Mouse (Mus musculus): ENCODE measurements around the gene Map1a. TPM values are rescaled to one million over a fixed set of nuclear protein-coding genes. Genes with fewer than 3 reads are reported as not detected.

Map1a gene
- polyA plus RNA-seq (2014; fragmentation: Nextera tagmentation; extraction: Ambion mirVana): 7.3 and 7.7 TPM in 2 replicates

DNA sequence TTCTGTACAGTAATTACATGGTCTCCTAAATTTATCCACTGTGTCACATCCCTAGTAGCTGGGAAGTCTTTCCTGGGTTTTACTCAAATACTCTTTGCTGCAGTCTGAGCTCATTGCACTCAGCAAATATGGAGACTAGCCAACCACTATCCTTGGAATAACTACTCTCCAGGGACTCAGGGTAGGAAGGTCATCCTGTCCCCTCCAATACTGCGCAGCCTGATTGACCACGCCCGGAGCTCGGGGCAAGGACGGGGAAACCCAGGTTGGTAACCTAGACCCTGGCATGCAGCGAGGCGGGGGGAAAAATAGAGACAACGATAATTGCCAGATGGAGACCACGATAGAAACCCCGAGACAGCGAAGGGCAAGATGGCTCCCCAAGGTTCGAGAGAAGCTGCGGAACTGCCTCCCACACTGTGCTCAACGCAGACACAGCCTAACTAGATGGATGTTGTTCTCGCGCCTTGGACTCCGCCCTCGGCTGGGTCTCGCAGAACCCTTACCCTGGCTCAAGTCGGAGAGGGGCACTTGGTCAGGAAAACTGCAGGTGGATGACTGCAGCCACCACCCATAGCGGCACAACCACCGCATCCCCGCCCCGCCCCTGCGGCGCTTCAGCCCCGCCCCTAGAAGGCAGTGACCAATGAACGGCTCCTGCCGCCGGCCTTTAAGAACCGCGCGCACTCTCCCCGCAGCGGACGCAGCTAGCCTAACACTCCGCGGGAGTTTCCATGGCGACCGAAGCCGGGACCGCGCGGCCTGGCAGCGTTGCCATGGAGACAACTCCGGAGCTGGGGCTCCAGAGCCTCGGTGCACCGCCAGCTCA lies at the start of gene Map1a:
Map1a (plus strand) TSS at position 700 of the 829 bp plus-strand sequence.
- peak within 1 kb of the TSS; percentile 70 for H3K9ac ChIP-seq (ENCODE audit: low read length)
- under 1% methylated on average over 48 of the region's 48 CpGs for WGBS
- peak within 1 kb of the TSS; percentile 95 for H3K4me2 ChIP-seq (ENCODE audit: low read length)
- peak within 1 kb of the TSS; percentile 62 to 69 for H3K4me3 ChIP-seq (ENCODE audit: control insufficient read depth in 1 of 2, insufficient read depth in 1 of 2, low read depth in 1 of 2, low read length in 2 of 2)
- H3K9me3 ChIP-seq (ENCODE audit: control insufficient read depth, low read length): no peaks in the 10 kb centered on the region
- peak; percentile 90 for ATAC-seq (ENCODE audit: insufficient number of reproducible peaks, insufficient read depth, low FRiP score, low read depth)
- H3K36me3 ChIP-seq (ENCODE audit: control insufficient read depth, insufficient read depth, low read length): no peaks in the 10 kb centered on the region
- peaks cover 13% of the 10 kb centered on the region; the same call in 1 of the 2 replicates for H3K27me3 ChIP-seq (ENCODE audit: control insufficient read depth, insufficient read depth, low read length)
- 0 out of 4 replicates have a peak within 1 kb of the TSS, but pooled peaks of 1 of the 2 experiments have one; percentile 46 for H3K27ac ChIP-seq (replicated peaks in 1 of 2; ENCODE audit: control insufficient read depth in 1 of 2, insufficient read depth in 1 of 2, low read depth in 2 of 2, low read length in 2 of 2)
- H3K4me1 ChIP-seq (ENCODE audit: control insufficient read depth in 2 of 2, insufficient read depth in 2 of 2, low read length in 2 of 2): peaks cover 11 to 12% of the 10 kb centered on the region in 2 experiments

DNA sequence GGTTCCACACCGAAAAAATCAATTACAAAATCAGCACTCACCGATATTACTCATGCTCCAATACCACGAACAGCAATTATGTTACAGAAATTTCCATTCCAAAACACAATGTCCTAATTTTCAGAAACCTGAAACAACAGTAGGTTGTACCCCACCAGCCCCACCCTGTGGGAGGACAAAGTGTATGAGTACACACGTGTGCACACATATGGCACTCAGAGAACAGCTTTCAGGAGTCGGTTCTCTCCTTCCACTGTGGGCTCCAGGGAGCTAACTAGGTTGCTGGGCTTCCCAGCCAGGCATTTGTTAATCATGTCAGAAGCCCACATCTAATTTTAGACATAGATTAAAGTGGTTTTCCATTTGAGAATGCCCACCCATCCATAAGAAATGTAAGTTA lies 45.3 kb upstream of the Map1a start:
- H3K4me1 ChIP-seq (ENCODE audit: control insufficient read depth in 2 of 2, insufficient read depth in 2 of 2, low read length in 2 of 2): no peaks in the 10 kb centered on the region; a peak in 1 of 4 replicates
- peaks cover 82% of the 10 kb centered on the region for H3K36me3 ChIP-seq (ENCODE audit: control insufficient read depth, insufficient read depth, low read length)
- no peak for ATAC-seq (ENCODE audit: insufficient number of reproducible peaks, insufficient read depth, low FRiP score, low read depth)
- H3K27me3 ChIP-seq (ENCODE audit: control insufficient read depth, insufficient read depth, low read length): no peaks in the 10 kb centered on the region
- H3K4me2 ChIP-seq (ENCODE audit: low read length): no peak overlapping the region
- no peaks in the 10 kb centered on the region for H3K9me3 ChIP-seq (ENCODE audit: control insufficient read depth, low read length)
- H3K27ac ChIP-seq (replicated peaks in 1 of 2; ENCODE audit: control insufficient read depth in 1 of 2, insufficient read depth in 1 of 2, low read depth in 2 of 2, low read length in 2 of 2): no peak overlapping the region
- no peak overlapping the region for H3K9ac ChIP-seq (ENCODE audit: low read length)
- H3K4me3 ChIP-seq (ENCODE audit: control insufficient read depth in 1 of 2, insufficient read depth in 1 of 2, low read depth in 1 of 2, low read length in 2 of 2): no peak overlapping the region
- 82% methylated on average over 5 of the region's 5 CpGs for WGBS

DNA sequence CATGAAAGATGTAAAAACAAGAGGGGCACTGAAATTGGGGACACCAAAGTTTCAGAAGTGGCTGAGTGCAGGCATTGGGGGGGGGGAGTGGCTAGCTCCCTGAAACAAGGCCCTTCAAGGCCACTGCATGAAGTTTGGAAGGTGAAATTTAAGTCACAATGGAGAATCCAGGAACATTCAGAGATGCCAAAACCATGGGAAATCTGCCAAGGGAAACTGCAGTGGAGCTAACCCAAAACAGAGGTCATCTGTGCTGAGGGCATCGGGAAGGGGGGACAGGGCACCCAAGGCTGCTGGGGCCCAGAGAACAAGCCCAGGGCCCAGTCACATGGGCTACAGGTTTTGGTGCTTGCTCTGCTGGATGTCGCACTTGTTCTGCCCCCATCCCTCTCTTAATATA lies 39.6 kb upstream of the Map1a start:
- no peaks in the 10 kb centered on the region for H3K4me1 ChIP-seq (ENCODE audit: control insufficient read depth in 2 of 2, insufficient read depth in 2 of 2, low read length in 2 of 2)
- H3K36me3 ChIP-seq (ENCODE audit: control insufficient read depth, insufficient read depth, low read length): peaks cover 96% of the 10 kb centered on the region
- no peaks in the 10 kb centered on the region for H3K9me3 ChIP-seq (ENCODE audit: control insufficient read depth, low read length)
- H3K4me2 ChIP-seq (ENCODE audit: low read length): no peak overlapping the region
- no peaks in the 10 kb centered on the region for H3K27me3 ChIP-seq (ENCODE audit: control insufficient read depth, insufficient read depth, low read length)
- H3K27ac ChIP-seq (replicated peaks in 1 of 2; ENCODE audit: control insufficient read depth in 1 of 2, insufficient read depth in 1 of 2, low read depth in 2 of 2, low read length in 2 of 2): no peak overlapping the region
- no peak overlapping the region for H3K4me3 ChIP-seq (ENCODE audit: control insufficient read depth in 1 of 2, insufficient read depth in 1 of 2, low read depth in 1 of 2, low read length in 2 of 2)
- ATAC-seq (ENCODE audit: insufficient number of reproducible peaks, insufficient read depth, low FRiP score, low read depth): no peak
- 84% methylated on average over 2 of the region's 2 CpGs for WGBS
- no peak overlapping the region for H3K9ac ChIP-seq (ENCODE audit: low read length)

DNA sequence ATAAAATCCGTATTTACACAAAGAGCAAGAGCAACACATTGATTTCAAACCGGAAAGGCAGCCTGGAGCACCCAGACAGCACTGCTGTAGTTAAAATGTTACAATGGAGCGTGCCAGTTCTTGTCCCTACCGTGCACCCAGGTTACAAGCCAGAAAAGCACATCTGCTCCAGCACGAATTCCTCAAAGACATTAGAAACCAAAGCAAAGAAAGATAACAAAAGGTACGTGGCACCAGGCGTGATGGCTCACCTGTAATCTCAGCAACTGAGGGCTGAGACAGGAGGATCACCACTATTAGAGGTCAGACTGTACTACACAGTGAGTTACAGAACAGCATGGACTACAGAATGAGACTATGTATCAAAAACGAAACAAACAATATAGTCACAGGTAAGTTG lies 21.0 kb upstream of the Map1a start:
- no peak for ATAC-seq (ENCODE audit: insufficient number of reproducible peaks, insufficient read depth, low FRiP score, low read depth)
- H3K27me3 ChIP-seq (ENCODE audit: control insufficient read depth, insufficient read depth, low read length): no peaks in the 10 kb centered on the region
- no peak overlapping the region for H3K4me3 ChIP-seq (ENCODE audit: control insufficient read depth in 1 of 2, insufficient read depth in 1 of 2, low read depth in 1 of 2, low read length in 2 of 2)
- WGBS: 86% methylated on average over 8 of the region's 8 CpGs
- no peak overlapping the region for H3K9ac ChIP-seq (ENCODE audit: low read length)
- H3K4me1 ChIP-seq (ENCODE audit: control insufficient read depth in 2 of 2, insufficient read depth in 2 of 2, low read length in 2 of 2): peaks cover 2 to 8% of the 10 kb centered on the region in 2 experiments; a peak in 2 of 4 replicates
- H3K27ac ChIP-seq (replicated peaks in 1 of 2; ENCODE audit: control insufficient read depth in 1 of 2, insufficient read depth in 1 of 2, low read depth in 2 of 2, low read length in 2 of 2): no peak overlapping the region
- H3K36me3 ChIP-seq (ENCODE audit: control insufficient read depth, insufficient read depth, low read length): peaks cover 49% of the 10 kb centered on the region
- H3K9me3 ChIP-seq (ENCODE audit: control insufficient read depth, low read length): no peaks in the 10 kb centered on the region
- H3K4me2 ChIP-seq (ENCODE audit: low read length): no peak overlapping the region

DNA sequence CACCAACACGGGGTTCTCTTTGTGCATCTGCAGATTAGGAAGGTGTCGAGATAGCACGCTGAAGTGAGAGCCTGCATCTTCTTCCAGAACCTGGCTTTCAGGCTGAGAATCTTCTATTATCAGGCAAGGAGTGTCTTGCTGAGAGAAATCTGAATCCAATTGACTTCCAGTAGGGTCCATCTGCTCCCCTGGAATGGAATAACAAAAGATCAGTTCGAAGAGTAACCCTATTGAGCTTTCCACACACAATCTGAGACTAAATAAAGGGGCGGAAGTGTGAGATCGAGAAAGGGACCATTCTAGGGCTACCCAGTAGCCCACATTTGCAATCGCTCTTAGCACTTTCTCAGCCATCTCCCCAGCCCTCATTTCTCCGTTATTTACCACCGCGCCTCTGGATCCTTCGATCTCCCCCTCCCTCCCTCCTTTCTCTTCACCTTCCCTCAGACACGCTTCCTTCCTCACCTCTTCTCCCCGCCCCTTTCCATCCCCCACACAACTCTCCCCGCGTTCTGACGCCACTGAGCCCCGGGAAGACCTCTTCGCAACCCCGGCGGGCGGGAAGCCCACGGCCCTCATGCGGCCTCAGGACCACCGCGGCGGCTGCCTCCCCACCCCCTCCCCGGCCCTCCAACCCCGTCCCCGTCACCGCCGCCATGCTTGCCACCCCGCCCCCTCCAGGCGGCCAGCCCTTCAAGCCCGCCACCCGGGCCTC lies 18.7 kb upstream of the Map1a start:
- Histone ChIP-seq H3K4me1 (ENCODE audit: control insufficient read depth in 2 of 2, insufficient read depth in 2 of 2, low read length in 2 of 2) (peaks cover 2 to 8% of the 10 kb centered on the region in 2 experiments; a peak in 2 of 4 replicates), H3K4me3 (ENCODE audit: control insufficient read depth in 1 of 2, insufficient read depth in 1 of 2, low read depth in 1 of 2, low read length in 2 of 2) (peak overlapping the region; percentile 89 to 95), H3K4me2 (ENCODE audit: low read length) (peak overlapping the region; percentile 76), H3K27me3 (ENCODE audit: control insufficient read depth, insufficient read depth, low read length) (no peaks in the 10 kb centered on the region), H3K36me3 (ENCODE audit: control insufficient read depth, insufficient read depth, low read length) (peaks cover 36% of the 10 kb centered on the region), H3K9me3 (ENCODE audit: control insufficient read depth, low read length) (no peaks in the 10 kb centered on the region), H3K27ac (replicated peaks in 1 of 2; ENCODE audit: control insufficient read depth in 1 of 2, insufficient read depth in 1 of 2, low read depth in 2 of 2, low read length in 2 of 2) (peak overlapping the region; percentile 49 to 74; a peak in 3 of 4 replicates), H3K9ac (ENCODE audit: low read length) (peak overlapping the region; percentile 84)
- WGBS: 1% methylated on average over 34 of the region's 35 CpGs
- peak; percentile 51; the same call in 1 of the 2 replicates for ATAC-seq (ENCODE audit: insufficient number of reproducible peaks, insufficient read depth, low FRiP score, low read depth)

DNA sequence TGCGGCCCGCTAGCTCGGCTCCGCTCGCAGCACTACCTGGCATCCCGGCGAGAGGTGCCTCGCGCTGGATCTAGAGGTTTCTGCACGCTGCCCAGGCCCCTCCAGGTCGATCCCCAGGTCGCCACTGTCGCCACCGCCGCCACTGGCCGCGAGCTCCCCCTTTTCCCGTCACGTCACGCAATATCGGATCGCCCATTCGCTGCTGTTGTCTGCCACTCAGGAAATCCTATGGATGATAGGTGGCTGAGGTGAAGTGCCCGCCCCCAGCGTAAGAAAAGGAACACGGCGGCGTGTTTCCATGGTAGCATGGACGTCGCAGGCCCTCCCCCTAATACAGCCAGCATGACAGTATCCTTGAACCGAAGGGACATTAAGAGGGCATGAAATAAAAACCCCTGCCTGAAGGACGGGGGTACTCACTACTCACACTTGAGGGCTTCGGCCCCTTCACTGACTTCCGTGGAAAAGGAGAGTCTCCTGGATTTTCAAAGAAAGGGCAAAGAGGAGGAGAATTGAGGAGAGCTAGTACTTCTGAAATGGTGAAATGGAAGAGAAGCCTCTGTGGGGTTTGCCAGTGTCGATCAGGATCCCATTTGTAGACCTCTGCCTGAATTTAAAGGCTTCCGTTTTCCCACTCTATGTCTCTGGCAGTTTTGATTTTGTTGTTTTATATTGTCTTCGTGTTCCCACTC lies 18.0 kb upstream of the Map1a start, which contains the start of gene Trp53bp1:
Trp53bp1 (minus strand) TSS at position 172 of the 692 bp plus-strand sequence.
- Histone ChIP-seq H3K4me1 (ENCODE audit: control insufficient read depth in 2 of 2, insufficient read depth in 2 of 2, low read length in 2 of 2) (peaks cover 2 to 8% of the 10 kb centered on the region in 2 experiments; a peak in 2 of 4 replicates), H3K9ac (ENCODE audit: low read length) (peak within 1 kb of the TSS; percentile 84), H3K36me3 (ENCODE audit: control insufficient read depth, insufficient read depth, low read length) (peaks cover 36% of the 10 kb centered on the region), H3K4me2 (ENCODE audit: low read length) (peak within 1 kb of the TSS; percentile 76), H3K27me3 (ENCODE audit: control insufficient read depth, insufficient read depth, low read length) (no peaks in the 10 kb centered on the region), H3K4me3 (ENCODE audit: control insufficient read depth in 1 of 2, insufficient read depth in 1 of 2, low read depth in 1 of 2, low read length in 2 of 2) (peak within 1 kb of the TSS; percentile 89 to 95), H3K9me3 (ENCODE audit: control insufficient read depth, low read length) (no peaks in the 10 kb centered on the region), H3K27ac (replicated peaks in 1 of 2; ENCODE audit: control insufficient read depth in 1 of 2, insufficient read depth in 1 of 2, low read depth in 2 of 2, low read length in 2 of 2) (peak within 1 kb of the TSS; percentile 49 to 74)
- 2% methylated on average over 37 of the region's 37 CpGs for WGBS
- ATAC-seq (ENCODE audit: insufficient number of reproducible peaks, insufficient read depth, low FRiP score, low read depth): peak; percentile 96

DNA sequence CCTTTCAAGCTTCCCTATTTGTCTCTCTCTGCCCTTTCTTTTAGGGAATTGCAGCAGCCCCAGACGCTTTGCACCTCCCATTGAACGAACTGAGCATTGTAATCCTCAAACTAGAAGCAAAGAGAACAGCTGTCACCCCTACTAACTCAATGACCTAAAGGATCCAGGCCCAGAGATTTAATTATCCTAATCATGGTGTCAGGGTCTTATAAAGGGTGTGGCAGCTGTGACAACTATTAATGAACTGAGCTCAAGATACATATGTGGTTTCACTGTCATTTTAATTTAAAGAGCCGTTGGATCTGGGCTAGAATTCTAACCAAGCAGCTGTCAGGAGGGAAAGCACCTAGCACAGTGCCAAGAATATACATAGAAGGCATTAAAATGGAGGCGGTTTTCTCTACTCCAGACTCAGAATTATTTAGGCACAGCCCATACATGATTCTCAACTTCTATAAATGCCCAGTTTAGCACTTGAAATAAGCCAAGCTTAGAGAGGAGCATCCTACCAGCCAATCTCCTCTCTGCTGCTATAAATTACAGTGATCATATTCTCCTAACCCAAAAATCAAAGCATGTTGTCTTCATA lies 17.4 kb upstream of the Map1a start:
- Histone ChIP-seq H3K36me3 (ENCODE audit: control insufficient read depth, insufficient read depth, low read length) (peaks cover 30% of the 10 kb centered on the region), H3K9ac (ENCODE audit: low read length) (peak overlapping the region; percentile 64), H3K4me2 (ENCODE audit: low read length) (peak overlapping the region; percentile 71), H3K4me3 (ENCODE audit: control insufficient read depth in 1 of 2, insufficient read depth in 1 of 2, low read depth in 1 of 2, low read length in 2 of 2) (peak overlapping the region in 1 of 2 experiments; percentile 95; a peak in 2 of 4 replicates), H3K9me3 (ENCODE audit: control insufficient read depth, low read length) (no peaks in the 10 kb centered on the region), H3K27ac (replicated peaks in 1 of 2; ENCODE audit: control insufficient read depth in 1 of 2, insufficient read depth in 1 of 2, low read depth in 2 of 2, low read length in 2 of 2) (peak overlapping the region; percentile 29 to 43), H3K4me1 (ENCODE audit: control insufficient read depth in 2 of 2, insufficient read depth in 2 of 2, low read length in 2 of 2) (peaks cover 2 to 8% of the 10 kb centered on the region in 2 experiments; a peak in 2 of 4 replicates), H3K27me3 (ENCODE audit: control insufficient read depth, insufficient read depth, low read length) (no peaks in the 10 kb centered on the region)
- 30% methylated on average over 4 of the region's 4 CpGs for WGBS
- ATAC-seq (ENCODE audit: insufficient number of reproducible peaks, insufficient read depth, low FRiP score, low read depth): no peak

Data from heart, embryonic 14.5 days (tissue).